Mouse (Mus musculus) liver, embryonic 14.5 days (tissue): Measurements from ENCODE around the gene Tcl1b2. TPM values are rescaled to one million over a fixed set of nuclear protein-coding genes. Genes with fewer than 3 reads are reported as not detected.
"Not testable (repeated sequence)": the region's sequence is repeated elsewhere in the genome, so short reads cannot be mapped to it uniquely, and the experiment has no call there.

Experiments
- ATAC-seq: fragments of 200-750 bp; cut with Nextera tagmentation; 2 replicates; pipeline ENCODE4 v1.8.0; 2017; ENCODE audit warnings: moderate number of reproducible peaks, mild to moderate bottlenecking, moderate library complexity; ENCODE audit not compliant: insufficient read depth
- DNase-seq, 3 experiments: peaks; one replicate each; pipeline ENCODE4 v3.0.0-alpha.2; 2012 to 2013; ENCODE audit warnings: low read depth in 3 of 3, low spot score in 3 of 3
- H3K27ac ChIP-seq: fragments of 300-500 bp; sonication (generic); 2 replicates; pipeline ENCODE4 v1.5.1; 2014; ENCODE audit warnings: moderate library complexity, mild to moderate bottlenecking, control low read depth, inconsistent platforms
- H3K27me3 ChIP-seq: fragments of 300-500 bp; sonication (generic); 2 replicates; pipeline ENCODE4 v1.6.1; 2014; ENCODE audit warnings: mild to moderate bottlenecking, low read length, moderate library complexity; ENCODE audit not compliant: control insufficient read depth, insufficient read depth
- H3K36me3 ChIP-seq: fragments of 300-500 bp; sonication (generic); replicated peaks from 2 replicates; pipeline ENCODE4 v1.6.1; 2014; ENCODE audit warnings: low read depth; ENCODE audit not compliant: control insufficient read depth, insufficient read depth
- H3K4me1 ChIP-seq, 2 experiments: fragments of 200-500 bp in 1 of 2; fragments of 300-500 bp in 1 of 2; sonication (generic) in 1 of 2; replicated peaks; 2 replicates each; pipeline ENCODE4 v1.6.1; 2012 to 2014; ENCODE audit warnings: antibody characterized with exemption in 1 of 2, inconsistent platforms in 1 of 2, low read length in 1 of 2; ENCODE audit not compliant: control insufficient read depth in 2 of 2, insufficient read depth in 2 of 2
- H3K4me2 ChIP-seq: fragments of 300-500 bp; sonication (generic); 2 replicates; pipeline ENCODE4 v1.6.1; 2014; ENCODE audit warnings: low read depth, mild to moderate bottlenecking, control low read depth, moderate library complexity
- H3K4me3 ChIP-seq, 2 experiments: fragments of 200-500 bp in 1 of 2; fragments of 300-500 bp in 1 of 2; sonication (generic) in 1 of 2; 2 replicates each; pipeline ENCODE4 v1.5.1; 2012 to 2014; ENCODE audit warnings: low read depth in 2 of 2, low read length in 2 of 2, mild to moderate bottlenecking in 2 of 2, control low read depth in 1 of 2, inconsistent platforms in 1 of 2, moderate library complexity in 1 of 2; ENCODE audit not compliant: insufficient read depth in 1 of 2
- H3K9ac ChIP-seq: fragments of 300-500 bp; sonication (generic); replicated peaks from 2 replicates; pipeline ENCODE4 v1.6.1; 2014; ENCODE audit warnings: mild to moderate bottlenecking, control low read depth, moderate library complexity
- H3K9me3 ChIP-seq: fragments of 300-500 bp; sonication (generic); 2 replicates; pipeline ENCODE4 v1.6.1; 2016; ENCODE audit warnings: low read length, mixed read lengths; ENCODE audit not compliant: control insufficient read depth
- WGBS: fragments of 180-500 bp; shearing (Covaris S2); extraction: QIAGEN DNeasy Blood & Tissue Kit; methylation state at CpG from one replicate; pipeline ENCODE4 v1.1.7; 2014; ENCODE audit not compliant: insufficient replicate concordance; 5-methylcytosine and 5-hydroxymethylcytosine counted together
- polyA plus RNA-seq, 2 experiments: library from polyadenylated mRNA; depleted of rRNA in 1 of 2; stranded (reverse) in 1 of 2; unstranded in 1 of 2; fragments of >200 nt; fragmentation: Nextera tagmentation in 1 of 2; extraction: Ambion mirVana in 1 of 2; gene quantifications; 2 replicates each; pipeline versions ENCODE4 v1.2.1 to v1.2.3; 2012 to 2014

The Tcl1b2 gene
- polyA plus RNA-seq, 2 experiments: 0.07 TPM; not detected in 1

- not testable (repeated sequence) for H3K4me2 ChIP-seq, H3K9ac ChIP-seq, DNase-seq, H3K27ac ChIP-seq, ATAC-seq, H3K9me3 ChIP-seq, H3K4me3 ChIP-seq, H3K27me3 ChIP-seq, H3K36me3 ChIP-seq, H3K4me1 ChIP-seq
- WGBS: 51% methylated on average over 7 of the region's 7 CpGs
Measured at GRCm38 (mm10) chr12:105199684-105200497, 54.1 kb downstream of the Tcl1b2 start.

GRCm38 (mm10) chr12:105201657-105202056, 55.8 kb downstream of the Tcl1b2 start, which contains the start of gene Tcl1b4:
Gene Tcl1b4 (plus strand): TSS chr12:105201957.
- WGBS: 45% methylated on average over 1 of the region's 1 CpGs
- not testable (repeated sequence) for ATAC-seq

More at GRCm38 (mm10) chr12:105201657-105202056, 55.8 kb downstream of the Tcl1b2 start, which contains the start of gene Tcl1b4:
- H3K36me3 ChIP-seq, H3K4me1 ChIP-seq, H3K4me2 ChIP-seq, H3K9me3 ChIP-seq, DNase-seq, H3K27me3 ChIP-seq, H3K4me3 ChIP-seq, H3K9ac ChIP-seq, H3K27ac ChIP-seq: not testable (repeated sequence)

Other genes with a start within 250 kb of the Tcl1b2 start
- 1.7 and 2.2 TPM in 2 replicates for gene Syne3, start 136.2 kb upstream of the Tcl1b2 start, polyA plus RNA-seq (2012; rRNA removed)
- 1.6 and 1.7 TPM in 2 replicates for gene Syne3, start 136.2 kb upstream of the Tcl1b2 start, polyA plus RNA-seq (2014; fragmentation: Nextera tagmentation; extraction: Ambion mirVana)
- 93.7 and 238 TPM in 2 replicates for gene Glrx5, start 113.3 kb upstream of the Tcl1b2 start, polyA plus RNA-seq (2012; rRNA removed)
- gene Glrx5, start 113.3 kb upstream of the Tcl1b2 start, polyA plus RNA-seq (2014; fragmentation: Nextera tagmentation; extraction: Ambion mirVana): 622 and 681 TPM in 2 replicates
- gene Tcl1b1, start 13.7 kb downstream of the Tcl1b2 start, polyA plus RNA-seq (2012; rRNA removed): not detected in 2 replicates
- gene Tcl1b1, start 13.7 kb downstream of the Tcl1b2 start, polyA plus RNA-seq (2014; fragmentation: Nextera tagmentation; extraction: Ambion mirVana): not detected in 2 replicates
- gene Tcl1b5, start 30.3 kb downstream of the Tcl1b2 start, polyA plus RNA-seq (2012; rRNA removed): not detected in 2 replicates
- not detected in 2 replicates for gene Tcl1b5, start 30.3 kb downstream of the Tcl1b2 start, polyA plus RNA-seq (2014; fragmentation: Nextera tagmentation; extraction: Ambion mirVana)
- not detected in 2 replicates for gene Tcl1b3, start 45.0 kb downstream of the Tcl1b2 start, polyA plus RNA-seq (2012; rRNA removed)
- not detected in 2 replicates for gene Tcl1b3, start 45.0 kb downstream of the Tcl1b2 start, polyA plus RNA-seq (2014; fragmentation: Nextera tagmentation; extraction: Ambion mirVana)
- not detected in 2 replicates for gene Tcl1b4, start 55.9 kb downstream of the Tcl1b2 start, polyA plus RNA-seq (2012; rRNA removed)
- not detected in 2 replicates for gene Tcl1b4, start 55.9 kb downstream of the Tcl1b2 start, polyA plus RNA-seq (2014; fragmentation: Nextera tagmentation; extraction: Ambion mirVana)
- gene Tcl1, start 76.8 kb downstream of the Tcl1b2 start, polyA plus RNA-seq (2012; rRNA removed): not detected in 2 replicates
- gene Tcl1, start 76.8 kb downstream of the Tcl1b2 start, polyA plus RNA-seq (2014; fragmentation: Nextera tagmentation; extraction: Ambion mirVana): not detected in 2 replicates
- gene Tunar, start 187.9 kb downstream of the Tcl1b2 start, polyA plus RNA-seq (2012; rRNA removed): not detected in 2 replicates
- not detected in 2 replicates for gene Tunar, start 187.9 kb downstream of the Tcl1b2 start, polyA plus RNA-seq (2014; fragmentation: Nextera tagmentation; extraction: Ambion mirVana)